ENCODE assay signal across 12 mouse cellular contexts in genomic region chr7:101462327-101463068, GRCm38 (mm10). TPM values are rescaled to one million over a fixed set of nuclear protein-coding genes. Genes with fewer than 3 reads are reported as not detected.
A peak's percentile ranks its signal among the peaks of the same experiment; 100 is the strongest.
DNase-seq lines count a peak whose midpoint lies in the region; ATAC-seq lines count a peak whose summit lies in the region.
"Had no signal": no experiment of that assay in that cellular context is flagged by ENCODE, and none has a peak within 500 bp of the region (broad histone marks: within the 10 kb centered on the region; RNA-seq: fewer than 3 reads in every experiment).

No protein-coding gene starts in this region.

- H3K27ac ChIP-seq in hindbrain, embryonic 13.5 days, result 0 out of 2 replicates have a peak overlapping the region, but pooled peaks have one; percentile 18
- H3K27ac ChIP-seq: embryonic facial prominence, embryonic 13.5 days; lung, embryonic 15.5 days had no signal

- H3K9ac ChIP-seq in hindbrain, embryonic 13.5 days, result no peak overlapping the region
- H3K9ac ChIP-seq: embryonic facial prominence, embryonic 13.5 days; lung, embryonic 15.5 days had no signal

- intact Hi-C loops in gastrocnemius, postnatal 14 days (cut with DNase I; ENCODE audit: low total_unique reads), result no loop called here
- intact Hi-C loops in gastrocnemius, postnatal 36 days (cut with DNase I), result no loop called here

- peak; percentile 60 for DNase-seq in gastrocnemius, postnatal 14 days
- no peak for DNase-seq in gastrocnemius, postnatal 36 days
- peak; percentile 67 for DNase-seq in lung, postnatal 10 days
- DNase-seq in lung, postnatal 36 days, result no peak
- DNase-seq in thymus, postnatal 4 days, result no peak
- DNase-seq in adrenal gland, postnatal 10 days, result no peak

- H3K4me2 ChIP-seq in hindbrain, embryonic 13.5 days, result no peak overlapping the region
- H3K4me2 ChIP-seq: embryonic facial prominence, embryonic 13.5 days; lung, embryonic 15.5 days had no signal

- ATAC-seq in hindbrain, embryonic 13.5 days (ENCODE audit: low FRiP score), result no peak
- peak; percentile 16; the same call in 1 of the 2 replicates for ATAC-seq in megakaryocyte progenitor cell, adult 5-6 weeks (replicated peaks; ENCODE audit: poor library complexity)

- H3K9me3 ChIP-seq in hindbrain, embryonic 13.5 days, result no peaks in the 10 kb centered on the region
- H3K9me3 ChIP-seq: embryonic facial prominence, embryonic 13.5 days; lung, embryonic 15.5 days had no signal

- H3K4me3 ChIP-seq in hindbrain, embryonic 13.5 days, result no peak overlapping the region
- H3K4me3 ChIP-seq: embryonic facial prominence, embryonic 13.5 days; lung, embryonic 15.5 days had no signal

- 68% methylated on average over 14 of the region's 14 CpGs for WGBS in hindbrain, embryonic 13.5 days

- H3K36me3 ChIP-seq in hindbrain, embryonic 13.5 days, result no peaks in the 10 kb centered on the region
- H3K36me3 ChIP-seq: embryonic facial prominence, embryonic 13.5 days; lung, embryonic 15.5 days had no signal

- H3K27me3 ChIP-seq in hindbrain, embryonic 13.5 days, result peaks cover 10% of the 10 kb centered on the region; the same call in 1 of the 2 replicates

- H3K4me1 ChIP-seq in hindbrain, embryonic 13.5 days (replicated peaks), result peaks cover 83% of the 10 kb centered on the region

RNA-seq across cellular contexts. Expression of gene Pde2a, which starts 41.0 kb away (rescaled TPM):
- total RNA-seq in gastrocnemius, postnatal 14 days (2021), result 10 to 100 TPM; 35.1 to 37.3 TPM
- total RNA-seq in gastrocnemius, postnatal 36 days (2021), result 10 to 100 TPM; 17.6 to 22.7 TPM
- polyA plus RNA-seq in hindbrain, embryonic 13.5 days (2015; fragmentation: Nextera tagmentation; extraction: Ambion mirVana), result 28.8 and 31.6 TPM in 2 replicates
- total RNA-seq in megakaryocyte progenitor cell, adult 5-6 weeks (2015), result 24.1 and 25.6 TPM in 2 replicates
- 30.8 and 30.9 TPM in 2 replicates for total RNA-seq in megakaryocyte progenitor cell, adult 5-6 weeks (2017)
- 100 to 1,000 TPM; 113 to 120 TPM for total RNA-seq in adrenal gland, postnatal 10 days (2021)

RNA-seq across cellular contexts. Expression of gene Gm45837, which starts 51.8 kb away (rescaled TPM):
- 1 to 10 TPM; 2.3 to 6.4 TPM for total RNA-seq in gastrocnemius, postnatal 14 days (2021)
- total RNA-seq in gastrocnemius, postnatal 36 days (2021), result 1 to 10 TPM in 1 of 2 experiments, not detected in 1; 2.1 TPM
- polyA plus RNA-seq in hindbrain, embryonic 13.5 days (2015; fragmentation: Nextera tagmentation; extraction: Ambion mirVana), result not detected in 2 replicates
- total RNA-seq in megakaryocyte progenitor cell, adult 5-6 weeks (2015), result not detected in 2 replicates
- not detected in 2 replicates for total RNA-seq in megakaryocyte progenitor cell, adult 5-6 weeks (2017)
- total RNA-seq in adrenal gland, postnatal 10 days (2021), result 1 to 10 TPM in 1 of 2 experiments, not detected in 1; 3.7 TPM
- polyA plus RNA-seq: neural tube, embryonic 14.5 days; thymus, postnatal 0 days had no signal

Comparison
In these comparisons a context has a peak if more than half of its experiments do, and no peak if none do; other contexts are left out.
1. DNase-seq: peak in gastrocnemius, postnatal 14 days (single experiment) and lung, postnatal 10 days (single experiment); none in gastrocnemius, postnatal 36 days (0 of 2), lung, postnatal 36 days (single experiment), thymus, postnatal 4 days (single experiment) and adrenal gland, postnatal 10 days (single experiment).